9 mouse cellular contexts compared by ENCODE assay signal in the genomic region with DNA sequence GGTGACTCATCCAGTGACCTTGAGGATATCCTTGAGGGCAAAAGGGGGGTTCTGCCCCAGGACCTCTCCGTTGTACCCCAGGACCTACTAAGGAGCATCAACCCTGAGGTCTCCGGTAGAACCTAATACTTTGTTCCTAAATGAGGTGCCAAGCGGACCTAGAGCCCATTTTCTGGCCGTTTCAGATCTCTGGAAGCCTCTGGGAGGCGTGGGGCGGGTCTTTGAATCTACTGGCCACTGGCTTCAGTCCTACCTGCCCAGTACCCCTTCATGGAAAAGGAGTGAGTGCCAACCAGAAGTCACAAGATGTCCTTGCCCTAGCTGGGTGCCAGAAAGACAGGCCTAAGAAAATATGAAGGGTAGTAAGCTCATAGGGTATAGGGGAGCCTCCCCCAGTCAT. TPM values are rescaled to one million over a fixed set of nuclear protein-coding genes. Genes with fewer than 3 reads are reported as not detected.
DNase-seq lines count a peak whose midpoint lies in the region; ATAC-seq and TF ChIP-seq lines count a peak whose summit lies in the region.
"Had no signal": no experiment of that assay in that cellular context is flagged by ENCODE, and none has a peak within 500 bp of the region (broad histone marks: within the 10 kb centered on the region; RNA-seq: fewer than 3 reads in every experiment).

No protein-coding gene starts in this region.

- 0 out of 2 replicates have a peak overlapping the region, but pooled peaks have one; percentile 55 for H3K4me3 ChIP-seq in lung, postnatal 0 days (ENCODE audit: low read depth, low read length)
- H3K4me3 ChIP-seq in forebrain, embryonic 13.5 days, result no peak overlapping the region; the same call in 1 of the 2 replicates
- H3K4me3 ChIP-seq in limb, embryonic 15.5 days, result peak overlapping the region; percentile 75
- H3K4me3 ChIP-seq in stomach, embryonic 16.5 days (replicated peaks; ENCODE audit: low read length), result peak overlapping the region; percentile 72

- peak overlapping the region; percentile 70 for H3K4me2 ChIP-seq in lung, postnatal 0 days (replicated peaks; ENCODE audit: low read depth, low read length)
- peak overlapping the region; percentile 81 for H3K4me2 ChIP-seq in forebrain, embryonic 13.5 days
- H3K4me2 ChIP-seq in limb, embryonic 15.5 days, result peak overlapping the region; percentile 79
- H3K4me2 ChIP-seq in stomach, embryonic 16.5 days (ENCODE audit: low read depth, low read length), result peak overlapping the region; percentile 76

- H3K27me3 ChIP-seq in lung, postnatal 0 days (replicated peaks; ENCODE audit: insufficient read depth, low read length), result no peaks in the 10 kb centered on the region
- H3K27me3 ChIP-seq in forebrain, embryonic 13.5 days, result no peaks in the 10 kb centered on the region
- no peaks in the 10 kb centered on the region for H3K27me3 ChIP-seq in limb, embryonic 15.5 days
- H3K27me3 ChIP-seq in stomach, embryonic 16.5 days (ENCODE audit: control insufficient read depth, insufficient read depth, low read length), result no peaks in the 10 kb centered on the region

- no peak for TF ChIP-seq CTCF in lung, postnatal 0 days (IDR thresholded peaks at IDR 0.05)

- DNase-seq in lung, postnatal 0 days (ENCODE audit: low spot score), result no peak
- DNase-seq in lung, adult 18-20 months, result no peak
- no peak for DNase-seq in urinary bladder, adult 18-20 months (ENCODE audit: low spot score in 2 of 2)
- no peak for DNase-seq in retina, postnatal 1 day

- H3K27ac ChIP-seq in lung, postnatal 0 days (ENCODE audit: low read length), result peak overlapping the region; percentile 4; the same call in 1 of the 2 replicates
- H3K27ac ChIP-seq in forebrain, embryonic 13.5 days, result no peak overlapping the region
- H3K27ac ChIP-seq in limb, embryonic 15.5 days, result peak overlapping the region; percentile 87
- H3K27ac ChIP-seq in stomach, embryonic 16.5 days (ENCODE audit: low read length), result peak overlapping the region; percentile 56
- H3K27ac ChIP-seq: liver, embryonic 14.5 days had no signal

- H3K9me3 ChIP-seq in lung, postnatal 0 days (ENCODE audit: low read length), result no peaks in the 10 kb centered on the region
- peaks cover 4% of the 10 kb centered on the region; the same call in 1 of the 2 replicates for H3K9me3 ChIP-seq in forebrain, embryonic 13.5 days (replicated peaks)
- no peaks in the 10 kb centered on the region for H3K9me3 ChIP-seq in limb, embryonic 15.5 days
- no peaks in the 10 kb centered on the region for H3K9me3 ChIP-seq in stomach, embryonic 16.5 days (replicated peaks; ENCODE audit: control insufficient read depth, low read length)

- no peaks in the 10 kb centered on the region for H3K36me3 ChIP-seq in lung, postnatal 0 days (ENCODE audit: insufficient read depth, low read length)
- H3K36me3 ChIP-seq in forebrain, embryonic 13.5 days (ENCODE audit: poor library complexity, severe bottlenecking), result peaks cover 2% of the 10 kb centered on the region; the same call in 1 of the 2 replicates
- H3K36me3 ChIP-seq in limb, embryonic 15.5 days, result peaks cover 23% of the 10 kb centered on the region; the same call in 1 of the 2 replicates
- no peaks in the 10 kb centered on the region; the same call in 1 of the 2 replicates for H3K36me3 ChIP-seq in stomach, embryonic 16.5 days (ENCODE audit: control insufficient read depth, insufficient read depth, low read length)

- no peak for ATAC-seq in lung, postnatal 0 days
- ATAC-seq in forebrain, embryonic 13.5 days, result no peak; the same call in 1 of the 2 replicates
- no peak for ATAC-seq in limb, embryonic 15.5 days (ENCODE audit: insufficient number of reproducible peaks, low FRiP score, low TSS enrichment, low read depth)
- ATAC-seq in stomach, embryonic 16.5 days (ENCODE audit: insufficient read depth, low FRiP score), result no peak

- no peak overlapping the region for H3K9ac ChIP-seq in lung, postnatal 0 days (replicated peaks; ENCODE audit: low read depth)
- H3K9ac ChIP-seq in forebrain, embryonic 13.5 days, result no peak overlapping the region
- 0 out of 2 replicates have a peak overlapping the region, but pooled peaks have one; percentile 64 for H3K9ac ChIP-seq in limb, embryonic 15.5 days
- H3K9ac ChIP-seq in stomach, embryonic 16.5 days (ENCODE audit: low read length), result peak overlapping the region; percentile 91

- 0 out of 2 replicates have a peak, but pooled peaks cover 2% of the 10 kb centered on the region for H3K4me1 ChIP-seq in lung, postnatal 0 days (ENCODE audit: insufficient read depth, low read depth, low read length)
- H3K4me1 ChIP-seq in forebrain, embryonic 13.5 days, result peaks cover 10% of the 10 kb centered on the region; the same call in 1 of the 2 replicates
- H3K4me1 ChIP-seq in limb, embryonic 15.5 days, result peaks cover 30% of the 10 kb centered on the region
- H3K4me1 ChIP-seq in stomach, embryonic 16.5 days (ENCODE audit: control insufficient read depth, insufficient read depth, low read length), result peaks cover 9% of the 10 kb centered on the region; the same call in 1 of the 2 replicates

- 49% methylated on average over 6 of the region's 6 CpGs for WGBS in lung, postnatal 0 days
- 44% methylated on average over 6 of the region's 6 CpGs for WGBS in forebrain, embryonic 13.5 days
- 41% methylated on average over 6 of the region's 6 CpGs for WGBS in limb, embryonic 15.5 days
- WGBS in stomach, embryonic 16.5 days, result 46% methylated on average over 6 of the region's 6 CpGs

- TF ChIP-seq EP300 in lung, postnatal 0 days (IDR thresholded peaks at IDR 0.05), result no peak

RNA-seq across cellular contexts. Expression of a gene that starts 2.5 kb away (rescaled TPM):
- polyA plus RNA-seq in lung, postnatal 0 days (2015; fragmentation: Nextera tagmentation; extraction: Ambion mirVana), result 98.3 and 117 TPM in 2 replicates
- polyA plus RNA-seq in forebrain, embryonic 13.5 days (2015; fragmentation: Nextera tagmentation; extraction: Ambion mirVana), result 31.6 and 36.1 TPM in 2 replicates
- 166 and 178 TPM in 2 replicates for polyA plus RNA-seq in limb, embryonic 15.5 days (2015; fragmentation: Nextera tagmentation; extraction: Ambion mirVana)
- 120 and 129 TPM in 2 replicates for polyA plus RNA-seq in stomach, embryonic 16.5 days (2015; fragmentation: Nextera tagmentation; extraction: Ambion mirVana)

RNA-seq across cellular contexts. Expression of a gene that starts 19.6 kb away (rescaled TPM):
- not detected in 2 replicates for polyA plus RNA-seq in lung, postnatal 0 days (2015; fragmentation: Nextera tagmentation; extraction: Ambion mirVana)
- not detected in 2 replicates for polyA plus RNA-seq in forebrain, embryonic 13.5 days (2015; fragmentation: Nextera tagmentation; extraction: Ambion mirVana)
- polyA plus RNA-seq in limb, embryonic 15.5 days (2015; fragmentation: Nextera tagmentation; extraction: Ambion mirVana), result not detected in 2 replicates
- polyA plus RNA-seq in stomach, embryonic 16.5 days (2015; fragmentation: Nextera tagmentation; extraction: Ambion mirVana), result not detected in 2 replicates
- polyA plus RNA-seq: activated CD4-positive, CD25-positive, alpha-beta regulatory T cell, adult 4 months; liver, embryonic 14.5 days had no signal

RNA-seq across cellular contexts. Expression of a gene that starts 20.3 kb away (rescaled TPM):
- polyA plus RNA-seq in lung, postnatal 0 days (2015; fragmentation: Nextera tagmentation; extraction: Ambion mirVana), result not detected in 2 replicates
- polyA plus RNA-seq in forebrain, embryonic 13.5 days (2015; fragmentation: Nextera tagmentation; extraction: Ambion mirVana), result not detected in 2 replicates
- not detected in 2 replicates for polyA plus RNA-seq in limb, embryonic 15.5 days (2015; fragmentation: Nextera tagmentation; extraction: Ambion mirVana)
- polyA plus RNA-seq in stomach, embryonic 16.5 days (2015; fragmentation: Nextera tagmentation; extraction: Ambion mirVana), result not detected in 2 replicates
- polyA plus RNA-seq: activated CD4-positive, CD25-positive, alpha-beta regulatory T cell, adult 4 months; liver, embryonic 14.5 days had no signal

RNA-seq across cellular contexts. Expression of a gene that starts 31.7 kb away (rescaled TPM):
- not detected in 2 replicates for polyA plus RNA-seq in lung, postnatal 0 days (2015; fragmentation: Nextera tagmentation; extraction: Ambion mirVana)
- not detected in 2 replicates for polyA plus RNA-seq in forebrain, embryonic 13.5 days (2015; fragmentation: Nextera tagmentation; extraction: Ambion mirVana)
- polyA plus RNA-seq in limb, embryonic 15.5 days (2015; fragmentation: Nextera tagmentation; extraction: Ambion mirVana), result not detected in 2 replicates
- not detected in 2 replicates for polyA plus RNA-seq in stomach, embryonic 16.5 days (2015; fragmentation: Nextera tagmentation; extraction: Ambion mirVana)
- polyA plus RNA-seq: activated CD4-positive, CD25-positive, alpha-beta regulatory T cell, adult 4 months; liver, embryonic 14.5 days had no signal

RNA-seq across cellular contexts. Expression of a gene that starts 31.8 kb away (rescaled TPM):
- polyA plus RNA-seq in lung, postnatal 0 days (2015; fragmentation: Nextera tagmentation; extraction: Ambion mirVana), result not detected in 2 replicates
- polyA plus RNA-seq in forebrain, embryonic 13.5 days (2015; fragmentation: Nextera tagmentation; extraction: Ambion mirVana), result not detected in 2 replicates
- polyA plus RNA-seq in limb, embryonic 15.5 days (2015; fragmentation: Nextera tagmentation; extraction: Ambion mirVana), result not detected in 2 replicates
- not detected in 2 replicates for polyA plus RNA-seq in stomach, embryonic 16.5 days (2015; fragmentation: Nextera tagmentation; extraction: Ambion mirVana)
- polyA plus RNA-seq: activated CD4-positive, CD25-positive, alpha-beta regulatory T cell, adult 4 months; liver, embryonic 14.5 days had no signal

Comparison
In these comparisons a context has a peak if more than half of its experiments do, and no peak if none do; other contexts are left out.
1. H3K9ac ChIP-seq: peak in limb, embryonic 15.5 days (single experiment) and stomach, embryonic 16.5 days (single experiment); none in lung, postnatal 0 days (single experiment) and forebrain, embryonic 13.5 days (single experiment).
2. Peak in every context shown above with its lines, with median percentiles within 50 percentile points of each other: H3K4me2 ChIP-seq.